9 mouse cellular contexts compared by ENCODE assay signal in genomic region chr4:82303362-82303900, GRCm38 (mm10).
DNase-seq lines count a peak whose midpoint lies in the region; ATAC-seq and TF ChIP-seq lines count a peak whose summit lies in the region.
"Had no signal": no experiment of that assay in that cellular context is flagged by ENCODE, and none has a peak within 500 bp of the region (broad histone marks: within the 10 kb centered on the region; RNA-seq: fewer than 3 reads in every experiment).

No protein-coding gene starts in this region.

- 63% methylated on average over 3 of the region's 3 CpGs for WGBS in intestine, embryonic 14.5 days
- 47% methylated on average over 3 of the region's 3 CpGs for WGBS in intestine, embryonic 16.5 days
- 68% methylated on average over 3 of the region's 3 CpGs for WGBS in embryonic facial prominence, embryonic 10.5 days
- 13% methylated on average over 3 of the region's 3 CpGs for WGBS in forebrain, postnatal 0 days
- 32% methylated on average over 3 of the region's 3 CpGs for WGBS in midbrain, embryonic 13.5 days
- WGBS in liver, embryonic 11.5 days = 81% methylated on average over 3 of the region's 3 CpGs

- TF ChIP-seq CTCF in forebrain, postnatal 0 days (IDR thresholded peaks at IDR 0.05; ENCODE audit: low read depth) = no peak

- no peak overlapping the region for H3K4me3 ChIP-seq in intestine, embryonic 14.5 days (ENCODE audit: low read depth, low read length)
- no peak overlapping the region for H3K4me3 ChIP-seq in intestine, embryonic 16.5 days (ENCODE audit: low read length)
- no peak overlapping the region for H3K4me3 ChIP-seq in embryonic facial prominence, embryonic 10.5 days
- no peak overlapping the region for H3K4me3 ChIP-seq in forebrain, postnatal 0 days (ENCODE audit: low read depth, low read length)
- H3K4me3 ChIP-seq in midbrain, embryonic 13.5 days (replicated peaks) = no peak overlapping the region
- no peak overlapping the region for H3K4me3 ChIP-seq in liver, embryonic 11.5 days (ENCODE audit: low read depth, low read length)

- DNase-seq in intestine, embryonic 14.5 days (ENCODE audit: low spot score) = no peak
- no peak for DNase-seq in embryonic facial prominence, embryonic 10.5 days (ENCODE audit: low spot score)
- no peak for DNase-seq in forebrain, postnatal 0 days
- no peak for DNase-seq in cerebellum, postnatal 4 days (ENCODE audit: low spot score in 2 of 2)
- no peak for DNase-seq in adrenal gland, adult 18-20 months (ENCODE audit: low spot score in 2 of 2)
- no peak for DNase-seq in liver, embryonic 11.5 days (ENCODE audit: low spot score)
- DNase-seq: cerebellum, adult 11 months had no signal

- no peak overlapping the region for H3K4me2 ChIP-seq in intestine, embryonic 14.5 days (ENCODE audit: low read length)
- H3K4me2 ChIP-seq in intestine, embryonic 16.5 days (ENCODE audit: low read depth, low read length) = no peak overlapping the region
- 0 out of 2 replicates have a peak overlapping the region, but pooled peaks have one; percentile 32 for H3K4me2 ChIP-seq in forebrain, postnatal 0 days (ENCODE audit: low read depth)
- H3K4me2 ChIP-seq in midbrain, embryonic 13.5 days (replicated peaks) = no peak overlapping the region
- no peak overlapping the region for H3K4me2 ChIP-seq in liver, embryonic 11.5 days

- ATAC-seq in intestine, embryonic 14.5 days (replicated peaks; ENCODE audit: low FRiP score, low TSS enrichment, low read depth) = no peak
- ATAC-seq in intestine, embryonic 16.5 days = no peak
- 0 out of 2 replicates have a peak, but pooled peaks have one; percentile 28 for ATAC-seq in forebrain, postnatal 0 days
- ATAC-seq in midbrain, embryonic 13.5 days = peak; percentile 64; the same call in 1 of the 2 replicates
- no peak for ATAC-seq in liver, embryonic 11.5 days (replicated peaks; ENCODE audit: low FRiP score)

- H3K27ac ChIP-seq in intestine, embryonic 14.5 days (ENCODE audit: low read depth) = peak overlapping the region; percentile 33; the same call in 1 of the 2 replicates
- H3K27ac ChIP-seq in intestine, embryonic 16.5 days (ENCODE audit: low read length) = no peak overlapping the region
- H3K27ac ChIP-seq in embryonic facial prominence, embryonic 10.5 days (replicated peaks) = peak overlapping the region; percentile 89
- H3K27ac ChIP-seq in forebrain, postnatal 0 days (ENCODE audit: low read depth, low read length) = peak overlapping the region; percentile 62; the same call in 1 of the 2 replicates
- H3K27ac ChIP-seq in midbrain, embryonic 13.5 days = peak overlapping the region; percentile 65
- no peak overlapping the region for H3K27ac ChIP-seq in liver, embryonic 11.5 days (ENCODE audit: low read depth, low read length)

- peaks cover 17% of the 10 kb centered on the region for H3K36me3 ChIP-seq in intestine, embryonic 14.5 days (ENCODE audit: control insufficient read depth, insufficient read depth, low read length)
- no peaks in the 10 kb centered on the region for H3K36me3 ChIP-seq in intestine, embryonic 16.5 days (ENCODE audit: control insufficient read depth, insufficient read depth, low read length)
- H3K36me3 ChIP-seq in embryonic facial prominence, embryonic 10.5 days (replicated peaks) = peaks cover 12% of the 10 kb centered on the region
- H3K36me3 ChIP-seq in forebrain, postnatal 0 days (ENCODE audit: insufficient read depth) = peaks cover 5% of the 10 kb centered on the region; the same call in 1 of the 2 replicates
- H3K36me3 ChIP-seq in midbrain, embryonic 13.5 days = 0 out of 2 replicates have a peak, but pooled peaks cover 4% of the 10 kb centered on the region
- H3K36me3 ChIP-seq in liver, embryonic 11.5 days (ENCODE audit: control insufficient read depth, insufficient read depth, low read length) = peaks cover 2% of the 10 kb centered on the region; the same call in 1 of the 2 replicates

- H3K9ac ChIP-seq in intestine, embryonic 14.5 days (ENCODE audit: low read length) = no peak overlapping the region
- no peak overlapping the region for H3K9ac ChIP-seq in intestine, embryonic 16.5 days (ENCODE audit: low read depth, low read length)
- no peak overlapping the region for H3K9ac ChIP-seq in forebrain, postnatal 0 days
- H3K9ac ChIP-seq in midbrain, embryonic 13.5 days (replicated peaks) = no peak overlapping the region
- no peak overlapping the region for H3K9ac ChIP-seq in liver, embryonic 11.5 days (ENCODE audit: low read depth, low read length)

- peaks cover 44% of the 10 kb centered on the region for H3K4me1 ChIP-seq in intestine, embryonic 14.5 days (replicated peaks; ENCODE audit: control insufficient read depth, insufficient read depth, low read length)
- peaks cover 10% of the 10 kb centered on the region for H3K4me1 ChIP-seq in intestine, embryonic 16.5 days (ENCODE audit: control insufficient read depth, insufficient read depth, low read length)
- peaks cover 67% of the 10 kb centered on the region for H3K4me1 ChIP-seq in embryonic facial prominence, embryonic 10.5 days
- peaks cover 11% of the 10 kb centered on the region; the same call in 1 of the 2 replicates for H3K4me1 ChIP-seq in forebrain, postnatal 0 days (ENCODE audit: insufficient read depth)
- H3K4me1 ChIP-seq in midbrain, embryonic 13.5 days (replicated peaks) = peaks cover 49% of the 10 kb centered on the region
- peaks cover 7% of the 10 kb centered on the region for H3K4me1 ChIP-seq in liver, embryonic 11.5 days (replicated peaks; ENCODE audit: control insufficient read depth, insufficient read depth, low read length)

- H3K9me3 ChIP-seq in intestine, embryonic 14.5 days (ENCODE audit: control insufficient read depth, low read length) = no peaks in the 10 kb centered on the region
- no peaks in the 10 kb centered on the region for H3K9me3 ChIP-seq in intestine, embryonic 16.5 days (ENCODE audit: control insufficient read depth, low read length)
- no peaks in the 10 kb centered on the region for H3K9me3 ChIP-seq in embryonic facial prominence, embryonic 10.5 days
- no peaks in the 10 kb centered on the region for H3K9me3 ChIP-seq in forebrain, postnatal 0 days (ENCODE audit: low read length)
- H3K9me3 ChIP-seq in midbrain, embryonic 13.5 days = no peaks in the 10 kb centered on the region
- H3K9me3 ChIP-seq in liver, embryonic 11.5 days (ENCODE audit: control insufficient read depth, low read length) = no peaks in the 10 kb centered on the region

- H3K27me3 ChIP-seq in intestine, embryonic 14.5 days (replicated peaks; ENCODE audit: control insufficient read depth, insufficient read depth, low read length) = no peaks in the 10 kb centered on the region
- H3K27me3 ChIP-seq in intestine, embryonic 16.5 days (replicated peaks; ENCODE audit: control insufficient read depth, insufficient read depth, low read length) = no peaks in the 10 kb centered on the region
- H3K27me3 ChIP-seq in embryonic facial prominence, embryonic 10.5 days (replicated peaks; ENCODE audit: low read depth, poor library complexity, severe bottlenecking) = no peaks in the 10 kb centered on the region
- H3K27me3 ChIP-seq in forebrain, postnatal 0 days (ENCODE audit: insufficient read depth, low read length) = no peaks in the 10 kb centered on the region
- H3K27me3 ChIP-seq in midbrain, embryonic 13.5 days = no peaks in the 10 kb centered on the region
- H3K27me3 ChIP-seq in liver, embryonic 11.5 days (replicated peaks; ENCODE audit: control insufficient read depth, insufficient read depth, low read length) = no peaks in the 10 kb centered on the region

Comparison
In these comparisons a context has a peak if more than half of its experiments do, and no peak if none do; other contexts are left out.
1. H3K27ac ChIP-seq: peak in intestine, embryonic 14.5 days (single experiment), embryonic facial prominence, embryonic 10.5 days (single experiment), forebrain, postnatal 0 days (single experiment) and midbrain, embryonic 13.5 days (single experiment); none in intestine, embryonic 16.5 days (single experiment) and liver, embryonic 11.5 days (single experiment).
2. ATAC-seq: peak in forebrain, postnatal 0 days (single experiment) and midbrain, embryonic 13.5 days (single experiment); none in intestine, embryonic 14.5 days (single experiment), intestine, embryonic 16.5 days (single experiment) and liver, embryonic 11.5 days (single experiment).